Mouse (Mus musculus) heart, embryonic 11.5 days (tissue): ENCODE results near the gene Pfkl. TPM values are rescaled to one million over a fixed set of nuclear protein-coding genes. Genes with fewer than 3 reads are reported as not detected.
"Not testable (repeated sequence)": the region's sequence is repeated elsewhere in the genome, so short reads cannot be mapped to it uniquely, and the experiment has no call there.

Experiments used
- ATAC-seq: fragments of 200-750 bp; cut with Nextera tagmentation; replicated peaks from 2 replicates; pipeline ENCODE4 v1.8.0; 2017; ENCODE audit warnings: moderate library complexity; ENCODE audit not compliant: insufficient number of reproducible peaks, low FRiP score, low TSS enrichment
- H3K27ac ChIP-seq: fragments of 300-500 bp; sonication (generic); 2 replicates; pipeline ENCODE4 v1.5.1; 2014; ENCODE audit warnings: mild to moderate bottlenecking, low read depth, low read length
- H3K27me3 ChIP-seq: fragments of 300-500 bp; sonication (generic); 2 replicates; pipeline ENCODE4 v1.6.1; 2014; ENCODE audit warnings: mild to moderate bottlenecking, low read length, mixed read lengths; ENCODE audit not compliant: control insufficient read depth, insufficient read depth
- H3K36me3 ChIP-seq: fragments of 300-500 bp; sonication (generic); 2 replicates; pipeline ENCODE4 v1.6.1; 2014; ENCODE audit warnings: mild to moderate bottlenecking, low read length, moderate library complexity, mixed read lengths; ENCODE audit not compliant: control insufficient read depth, insufficient read depth
- H3K4me1 ChIP-seq: fragments of 300-500 bp; sonication (generic); 2 replicates; pipeline ENCODE4 v1.6.1; 2014; ENCODE audit warnings: low read length; ENCODE audit not compliant: control insufficient read depth, insufficient read depth
- H3K4me2 ChIP-seq: fragments of 300-500 bp; sonication (generic); 2 replicates; pipeline ENCODE4 v1.6.1; 2014; ENCODE audit warnings: mild to moderate bottlenecking, moderate library complexity
- H3K4me3 ChIP-seq: fragments of 300-500 bp; sonication (generic); 2 replicates; pipeline ENCODE4 v1.5.1; 2014; ENCODE audit warnings: low read depth, low read length
- H3K9ac ChIP-seq: fragments of 300-500 bp; sonication (generic); 2 replicates; pipeline ENCODE4 v1.6.1; 2014; ENCODE audit warnings: mild to moderate bottlenecking, low read depth, low read length, moderate library complexity
- H3K9me3 ChIP-seq: fragments of 300-500 bp; sonication (generic); replicated peaks from 2 replicates; pipeline ENCODE4 v1.6.1; 2016; ENCODE audit warnings: low read length; ENCODE audit not compliant: control insufficient read depth
- WGBS: fragments of 180-500 bp; shearing (Covaris S2); extraction: QIAGEN DNeasy Blood & Tissue Kit; methylation state at CpG from one replicate; pipeline ENCODE4 v1.1.7; 2014; ENCODE audit not compliant: insufficient replicate concordance; 5-methylcytosine and 5-hydroxymethylcytosine counted together
- polyA plus RNA-seq: library from polyadenylated mRNA; unstranded; fragments of >200 nt; fragmentation: Nextera tagmentation; extraction: Ambion mirVana; gene quantifications from 2 replicates; pipeline ENCODE4 v1.2.1, GENCODE M21; 2014

Pfkl gene
- polyA plus RNA-seq, 1 experiment from 2014 or later, result 168 TPM

- no peak overlapping the region for H3K9ac ChIP-seq
- no peaks in the 10 kb centered on the region for H3K36me3 ChIP-seq
- H3K4me1 ChIP-seq, result peaks cover 6% of the 10 kb centered on the region; the same call in 1 of the 2 replicates
- peak overlapping the region; percentile 22 for H3K4me3 ChIP-seq
- peak overlapping the region; percentile 51 for H3K4me2 ChIP-seq
- WGBS, result 52% methylated on average over 14 of the region's 14 CpGs
- no peak overlapping the region for H3K27ac ChIP-seq
- H3K9me3 ChIP-seq, result no peaks in the 10 kb centered on the region
- H3K27me3 ChIP-seq, result peaks cover 11% of the 10 kb centered on the region
- ATAC-seq, result 0 out of 2 replicates have a peak, but pooled peaks have one; percentile 18
These were observed 33.0 kb upstream of the Pfkl start for GRCm38 (mm10) chr10:78042697-78043405.

- no peaks in the 10 kb centered on the region for H3K36me3 ChIP-seq
- H3K9me3 ChIP-seq, result no peaks in the 10 kb centered on the region
- WGBS, result 68% methylated on average over 7 of the region's 7 CpGs
These were observed 32.2 kb upstream of the Pfkl start for GRCm38 (mm10) chr10:78042096-78042495.

GRCm38 (mm10) chr10:78041647-78042046, 31.8 kb upstream of the Pfkl start, which contains the start of gene Dnmt3l:
Gene Dnmt3l (plus strand): TSS chr10:78041947.
- peaks cover 6% of the 10 kb centered on the region; the same call in 1 of the 2 replicates for H3K4me1 ChIP-seq
- ATAC-seq, result no peak

More at GRCm38 (mm10) chr10:78042096-78042495, 32.2 kb upstream of the Pfkl start:
- Histone ChIP-seq H3K27ac (no peak overlapping the region), H3K4me2 (no peak overlapping the region), H3K27me3 (peaks cover 11% of the 10 kb centered on the region), H3K4me1 (peaks cover 6% of the 10 kb centered on the region; the same call in 1 of the 2 replicates), H3K9ac (no peak overlapping the region), H3K4me3 (no peak overlapping the region)
- ATAC-seq, result no peak

GRCm38 (mm10) chr10:78037139-78037538, 27.3 kb upstream of the Pfkl start:
- Histone ChIP-seq H3K9me3 (no peaks in the 10 kb centered on the region), H3K4me3 (no peak overlapping the region), H3K27me3 (peaks cover under 1% of the 10 kb centered on the region; the same call in 1 of the 2 replicates), H3K4me1 (no peaks in the 10 kb centered on the region), H3K9ac (no peak overlapping the region), H3K4me2 (no peak overlapping the region), H3K36me3 (no peaks in the 10 kb centered on the region), H3K27ac (no peak overlapping the region)
- ATAC-seq, result no peak
- WGBS, result 71% methylated on average over 4 of the region's 4 CpGs

More at GRCm38 (mm10) chr10:78041647-78042046, 31.8 kb upstream of the Pfkl start, which contains the start of gene Dnmt3l:
- Histone ChIP-seq H3K36me3 (no peaks in the 10 kb centered on the region), H3K4me3 (no peak within 1 kb of the TSS), H3K27ac (no peak within 1 kb of the TSS), H3K27me3 (peaks cover 11% of the 10 kb centered on the region), H3K9me3 (no peaks in the 10 kb centered on the region), H3K9ac (no peak within 1 kb of the TSS), H3K4me2 (no peak within 1 kb of the TSS)
- WGBS, result 84% methylated on average over 5 of the region's 5 CpGs

- no peaks in the 10 kb centered on the region for H3K9me3 ChIP-seq
- no peaks in the 10 kb centered on the region for H3K4me1 ChIP-seq
- no peak overlapping the region for H3K9ac ChIP-seq
- H3K27ac ChIP-seq, result no peak overlapping the region
- no peak overlapping the region for H3K4me3 ChIP-seq
- no peaks in the 10 kb centered on the region for H3K27me3 ChIP-seq
- no peaks in the 10 kb centered on the region for H3K36me3 ChIP-seq
- 83% methylated on average over 2 of the region's 2 CpGs for whole genome bisulfite sequencing
- H3K4me2 ChIP-seq, result no peak overlapping the region
- no peak for ATAC-seq
These were observed 22.1 kb upstream of the Pfkl start for GRCm38 (mm10) chr10:78031987-78032386.

GRCm38 (mm10) chr10:78029080-78029479, 19.2 kb upstream of the Pfkl start:
- Histone ChIP-seq H3K9me3 (no peaks in the 10 kb centered on the region), H3K27ac (no peak overlapping the region), H3K4me2 (no peak overlapping the region), H3K4me1 (no peaks in the 10 kb centered on the region), H3K27me3 (no peaks in the 10 kb centered on the region), H3K36me3 (no peaks in the 10 kb centered on the region), H3K4me3 (no peak overlapping the region), H3K9ac (no peak overlapping the region)
- ATAC-seq, result no peak
- WGBS, result 88% methylated on average over 1 of the region's 1 CpGs

- no peaks in the 10 kb centered on the region for H3K9me3 ChIP-seq
- ATAC-seq, result 0 out of 2 replicates have a peak, but pooled peaks have one; percentile 7
- 4% methylated on average over 5 of the region's 5 CpGs for WGBS
These were observed 18.2 kb upstream of the Pfkl start for GRCm38 (mm10) chr10:78028129-78028528.

GRCm38 (mm10) chr10:78025453-78025852, 15.6 kb upstream of the Pfkl start:
- H3K4me3 ChIP-seq, H3K9me3 ChIP-seq, H3K36me3 ChIP-seq, H3K4me1 ChIP-seq, H3K27ac ChIP-seq, H3K4me2 ChIP-seq, ATAC-seq, H3K27me3 ChIP-seq, H3K9ac ChIP-seq: not testable (repeated sequence)
- 85% methylated on average over 6 of the region's 8 CpGs for WGBS

More at GRCm38 (mm10) chr10:78028129-78028528, 18.2 kb upstream of the Pfkl start:
- no peaks in the 10 kb centered on the region for H3K36me3 ChIP-seq
- H3K27me3 ChIP-seq, result no peaks in the 10 kb centered on the region
- H3K9ac ChIP-seq, result no peak overlapping the region
- H3K4me3 ChIP-seq, result no peak overlapping the region
- H3K27ac ChIP-seq, result no peak overlapping the region
- H3K4me1 ChIP-seq, result no peaks in the 10 kb centered on the region
- H3K4me2 ChIP-seq, result no peak overlapping the region

GRCm38 (mm10) chr10:78019984-78020383, 10.1 kb upstream of the Pfkl start:
- ATAC-seq, H3K4me2 ChIP-seq, H3K4me1 ChIP-seq, H3K9me3 ChIP-seq, H3K27ac ChIP-seq, H3K9ac ChIP-seq, H3K27me3 ChIP-seq, H3K4me3 ChIP-seq, H3K36me3 ChIP-seq: not testable (repeated sequence)
- WGBS, result 96% methylated on average over 6 of the region's 11 CpGs
